Mouse (Mus musculus) heart, postnatal 0 days (tissue): ENCODE data around the gene C530008M17Rik. TPM values are rescaled to one million over a fixed set of nuclear protein-coding genes. Genes with fewer than 3 reads are reported as not detected.
A peak's percentile ranks its signal among the peaks of the same experiment; 100 is the strongest.

Experiments
- ATAC-seq: fragments of 200-750 bp; cut with Nextera tagmentation; 2 replicates; pipeline ENCODE4 v1.8.0; 2017; ENCODE audit warnings: low read depth, moderate number of reproducible peaks, moderate library complexity; ENCODE audit not compliant: insufficient read depth
- DNase-seq: peaks from one replicate; pipeline ENCODE4 v3.0.0-alpha.2; 2016; ENCODE audit warnings: low spot score
- H3K27ac ChIP-seq: fragments of 300-500 bp; sonication (generic); 2 replicates; pipeline ENCODE4 v1.5.1; 2014; ENCODE audit warnings: low read depth, mild to moderate bottlenecking
- H3K27me3 ChIP-seq: fragments of 300-500 bp; sonication (generic); 2 replicates; pipeline ENCODE4 v1.6.1; 2014; ENCODE audit warnings: low read length, mixed read lengths; ENCODE audit not compliant: control insufficient read depth, insufficient read depth
- H3K36me3 ChIP-seq: fragments of 300-500 bp; sonication (generic); replicated peaks from 2 replicates; pipeline ENCODE4 v1.6.1; 2014; ENCODE audit warnings: low read length, mixed read lengths; ENCODE audit not compliant: control insufficient read depth, insufficient read depth
- H3K4me1 ChIP-seq: fragments of 300-500 bp; sonication (generic); 2 replicates; pipeline ENCODE4 v1.6.1; 2014; ENCODE audit warnings: antibody characterized with exemption; ENCODE audit not compliant: control insufficient read depth, insufficient read depth
- H3K4me2 ChIP-seq: fragments of 300-500 bp; sonication (generic); 2 replicates; pipeline ENCODE4 v1.6.1; 2014; ENCODE audit warnings: low read depth, mild to moderate bottlenecking, low read length, moderate library complexity
- H3K4me3 ChIP-seq: fragments of 300-500 bp; sonication (generic); 2 replicates; pipeline ENCODE4 v1.5.1; 2014; ENCODE audit warnings: low read depth, low read length
- H3K9ac ChIP-seq: fragments of 300-500 bp; sonication (generic); replicated peaks from 2 replicates; pipeline ENCODE4 v1.6.1; 2014; ENCODE audit warnings: low read depth, low read length, mixed read lengths
- H3K9me3 ChIP-seq: fragments of 300-500 bp; sonication (generic); replicated peaks from 2 replicates; pipeline ENCODE4 v1.6.1; 2016; ENCODE audit warnings: low read length; ENCODE audit not compliant: control insufficient read depth
- CTCF ChIP-seq: IDR thresholded peaks from 2 replicates; pipeline ENCODE4 v1.5.1; 2016; ENCODE audit warnings: antibody characterized with exemption, control low read depth, low read depth
- EP300 ChIP-seq: IDR thresholded peaks from 2 replicates; pipeline ENCODE4 v1.6.1; 2016; ENCODE audit warnings: antibody characterized with exemption, low read depth
- WGBS: fragments of 180-500 bp; shearing (Covaris S2); extraction: QIAGEN DNeasy Blood & Tissue Kit; methylation state at CpG from one replicate; pipeline ENCODE4 v1.1.7; 2014; 5-methylcytosine and 5-hydroxymethylcytosine counted together
- polyA plus RNA-seq: library from polyadenylated mRNA; unstranded; fragments of >200 nt; fragmentation: Nextera tagmentation; extraction: Ambion mirVana; gene quantifications from 2 replicates; pipeline ENCODE4 v1.2.1, GENCODE M21; 2015
- total RNA-seq: library from RNA; depleted of rRNA; stranded (reverse); fragments of >200 nt; gene quantifications from 2 replicates; pipeline ENCODE4 v1.2.3, GENCODE M21; 2014; ENCODE audit warnings: low replicate concordance

Gene C530008M17Rik
- total and polyA plus RNA-seq, 2 experiments from 2014 or later = 7.3 to 18.8 TPM

DNA sequence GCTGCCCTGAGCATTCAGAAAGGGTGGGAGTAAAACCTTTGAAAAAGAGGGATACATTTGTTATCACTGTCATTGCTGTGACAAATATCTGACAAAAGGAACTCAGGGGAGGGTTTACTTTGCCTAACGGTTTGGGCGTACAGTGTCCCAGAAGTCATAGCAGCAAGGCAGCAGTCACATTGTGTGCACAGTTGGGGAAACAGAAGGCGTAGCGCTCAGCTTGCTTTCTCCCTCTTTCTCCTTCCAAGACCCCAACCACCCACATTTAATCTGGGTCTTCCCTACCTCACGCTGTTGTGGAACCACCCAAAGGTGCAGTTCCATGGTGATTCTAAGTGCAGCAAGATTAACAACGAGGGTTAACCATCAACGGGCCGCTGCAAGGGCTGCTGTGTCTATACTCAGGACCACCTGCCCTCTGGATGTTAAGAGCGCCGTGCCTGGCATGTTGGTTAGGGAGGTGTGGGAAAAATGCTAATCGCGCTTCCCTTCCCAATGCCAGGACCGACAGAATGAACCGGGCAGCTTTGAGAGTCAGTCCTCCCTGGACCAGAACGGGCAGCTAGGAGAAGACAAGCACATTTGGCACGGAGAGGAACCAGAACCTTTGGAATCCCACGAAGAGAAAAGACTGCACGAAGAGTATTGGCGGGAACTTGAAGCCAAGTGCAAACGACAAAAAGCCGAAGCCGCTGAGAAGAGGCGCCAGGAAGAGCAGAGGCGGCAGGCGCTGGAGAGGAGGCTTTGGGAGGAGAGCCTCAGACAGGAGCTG, 199.7 kb downstream of the C530008M17Rik start:
- H3K4me3 ChIP-seq = peak overlapping the region; percentile 61
- H3K27ac ChIP-seq = no peak overlapping the region
- no peaks in the 10 kb centered on the region for H3K9me3 ChIP-seq
- 15% methylated on average over 25 of the region's 25 CpGs for WGBS
- no peak for DNase-seq
- 0 out of 2 replicates have a peak overlapping the region, but pooled peaks have one; percentile 54 for H3K9ac ChIP-seq
- H3K27me3 ChIP-seq = peaks cover 16% of the 10 kb centered on the region; the same call in 1 of the 2 replicates
- ATAC-seq = no peak
- TF ChIP-seq CTCF = no peak
- no peak for TF ChIP-seq EP300
- H3K4me1 ChIP-seq = peaks cover 23% of the 10 kb centered on the region
- no peaks in the 10 kb centered on the region for H3K36me3 ChIP-seq
- H3K4me2 ChIP-seq = peak overlapping the region; percentile 82

DNA sequence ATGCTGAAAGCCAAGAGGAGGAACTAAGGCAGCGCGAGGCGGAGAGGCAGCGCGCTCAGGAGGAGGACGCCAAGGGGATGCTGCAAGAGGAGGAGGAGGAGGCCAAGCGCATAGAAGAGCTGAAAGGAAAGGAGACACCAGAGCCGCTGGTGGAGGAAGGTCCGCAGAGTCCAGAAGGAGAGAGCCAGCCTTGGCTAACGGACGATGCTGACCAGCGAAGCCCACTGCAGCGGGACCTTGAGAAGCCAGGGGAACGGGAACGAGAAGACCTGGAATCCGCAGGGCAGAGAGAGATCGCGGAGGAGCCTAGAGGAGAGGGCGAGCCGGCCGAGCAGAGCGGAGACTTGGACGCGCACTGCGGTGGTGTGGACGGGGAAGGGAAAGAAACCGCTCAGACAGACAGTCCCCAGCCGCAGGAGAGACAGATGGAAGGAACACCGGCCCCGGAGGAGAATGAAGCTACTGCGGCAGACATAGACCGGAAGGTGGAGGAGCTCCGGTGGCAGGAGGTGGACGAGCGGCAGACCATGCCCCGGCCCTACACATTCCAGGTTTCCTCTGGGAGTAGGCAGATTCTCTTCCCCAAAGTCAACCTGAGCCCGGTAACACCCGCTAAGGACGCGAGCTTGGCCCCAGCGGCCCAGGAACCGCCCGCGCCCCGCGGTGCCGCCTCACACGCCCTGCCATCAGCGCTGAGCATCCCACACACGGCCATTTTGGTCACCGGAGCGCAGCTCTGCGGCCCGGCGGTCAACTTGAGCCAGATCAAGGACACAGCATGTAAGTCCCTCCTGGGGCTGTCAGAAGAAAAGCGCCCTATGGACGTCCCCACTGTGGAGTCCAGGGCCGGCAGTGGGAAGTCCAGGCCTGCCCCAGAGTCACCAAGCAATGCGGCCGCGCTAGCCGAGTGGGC, 201.0 kb downstream of the C530008M17Rik start:
- peaks cover 24% of the 10 kb centered on the region for H3K4me1 ChIP-seq
- peak overlapping the region; percentile 82 for H3K4me2 ChIP-seq
- ATAC-seq (peak; percentile 22), DNase-seq (no peak)
- H3K9ac ChIP-seq = peak overlapping the region; percentile 54
- H3K27me3 ChIP-seq = peaks cover 16% of the 10 kb centered on the region; the same call in 1 of the 2 replicates
- H3K9me3 ChIP-seq = no peaks in the 10 kb centered on the region
- H3K4me3 ChIP-seq = peak overlapping the region; percentile 61
- no peak for TF ChIP-seq EP300
- TF ChIP-seq CTCF = no peak
- WGBS = 4% methylated on average over 61 of the region's 62 CpGs
- H3K27ac ChIP-seq = peak overlapping the region; percentile 61
- no peaks in the 10 kb centered on the region for H3K36me3 ChIP-seq

DNA sequence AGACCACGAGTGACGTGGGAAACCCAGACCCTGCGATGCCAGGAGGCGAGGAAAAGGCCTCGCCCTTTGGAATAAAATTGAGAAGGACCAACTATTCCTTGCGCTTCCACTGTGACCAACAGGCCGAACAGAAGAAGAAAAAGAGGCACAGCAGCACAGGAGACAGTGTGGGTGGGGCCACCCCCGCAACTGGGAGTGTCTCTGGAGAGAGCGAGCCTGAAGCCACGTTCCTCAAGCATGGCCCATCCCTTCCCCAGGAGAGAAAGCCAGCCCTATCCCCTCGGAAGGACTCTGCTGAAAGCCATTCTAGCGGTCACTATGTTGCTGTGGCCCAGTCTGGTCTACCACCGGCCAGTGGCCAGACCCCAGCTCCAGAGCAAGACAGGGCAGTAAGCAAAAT, 202.1 kb downstream of the C530008M17Rik start:
- WGBS = 33% methylated on average over 13 of the region's 13 CpGs
- peak; percentile 50 for ATAC-seq
- peak overlapping the region; percentile 61 for H3K27ac ChIP-seq

DNA sequence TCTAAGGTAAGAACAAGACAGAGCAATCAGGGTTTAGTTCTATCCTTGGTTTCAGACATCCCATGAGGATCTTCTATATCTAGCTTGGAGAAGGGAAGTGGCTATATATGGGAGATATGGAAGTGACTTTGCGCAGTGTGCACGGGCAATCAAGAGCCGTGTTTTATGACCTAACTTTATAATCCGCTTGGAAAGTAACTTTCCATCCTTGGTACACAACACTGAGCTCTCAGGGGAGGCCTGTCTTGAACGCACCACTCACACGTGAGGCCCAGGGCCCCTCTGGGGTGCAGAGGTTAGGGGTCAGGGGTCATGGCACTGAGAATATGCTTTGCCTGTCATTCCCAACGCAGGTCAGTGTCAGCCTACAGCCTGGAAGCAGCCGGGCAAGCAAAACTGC, 210.5 kb downstream of the C530008M17Rik start:
- DNase-seq = no peak
- Histone ChIP-seq H3K4me1 (peaks cover 22% of the 10 kb centered on the region), H3K9ac (no peak overlapping the region), H3K27me3 (no peaks in the 10 kb centered on the region), H3K4me2 (no peak overlapping the region), H3K27ac (no peak overlapping the region), H3K36me3 (peaks cover 12% of the 10 kb centered on the region), H3K4me3 (no peak overlapping the region), H3K9me3 (no peaks in the 10 kb centered on the region)
- 75% methylated on average over 8 of the region's 8 CpGs for whole genome bisulfite sequencing
- no peak for ATAC-seq
- TF ChIP-seq EP300 (no peak), CTCF (no peak)

More for the DNA sequence above, 202.1 kb downstream of the C530008M17Rik start:
- Histone ChIP-seq H3K4me2 (peak overlapping the region; percentile 82), H3K9ac (peak overlapping the region; percentile 54), H3K9me3 (no peaks in the 10 kb centered on the region), H3K4me3 (peak overlapping the region; percentile 61), H3K4me1 (peaks cover 27% of the 10 kb centered on the region), H3K36me3 (no peaks in the 10 kb centered on the region), H3K27me3 (peaks cover 16% of the 10 kb centered on the region; the same call in 1 of the 2 replicates)
- TF ChIP-seq EP300 = no peak
- TF ChIP-seq CTCF = no peak
- DNase-seq = no peak

DNA sequence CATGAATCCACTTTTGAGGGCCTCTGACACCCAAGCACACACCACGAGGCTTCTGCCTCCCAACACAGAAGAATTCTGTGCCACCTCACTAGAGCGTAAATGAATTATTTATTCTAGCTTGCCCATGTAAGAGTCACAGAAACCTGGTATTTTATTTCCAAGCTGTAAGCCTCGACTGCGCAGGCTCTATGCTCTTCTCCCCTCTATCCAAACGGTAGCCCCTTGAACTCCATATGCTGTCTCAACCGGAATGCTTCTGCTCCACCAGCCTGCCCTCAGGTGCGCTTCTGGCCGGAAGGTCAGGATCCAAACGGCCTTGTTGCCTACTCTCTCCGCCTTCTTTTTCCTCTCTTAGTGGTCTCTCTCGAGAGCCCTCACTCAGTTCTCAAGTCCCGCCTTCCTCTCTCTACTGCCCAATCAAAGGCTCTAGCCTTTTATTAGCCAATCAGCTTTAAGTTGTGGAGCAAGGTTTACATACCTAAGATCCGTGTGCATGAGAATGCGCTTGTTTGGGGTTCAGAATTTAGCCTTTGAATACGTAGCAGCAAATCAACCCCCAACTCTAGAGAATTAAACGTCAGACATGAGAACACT, 212.5 kb downstream of the C530008M17Rik start:
- H3K9me3 ChIP-seq = no peaks in the 10 kb centered on the region
- H3K27me3 ChIP-seq = no peaks in the 10 kb centered on the region
- peak overlapping the region; percentile 40 for H3K4me3 ChIP-seq
- ATAC-seq = peak; percentile 75
- peaks cover 12% of the 10 kb centered on the region for H3K36me3 ChIP-seq
- TF ChIP-seq CTCF (no peak), EP300 (no peak)
- WGBS = 44% methylated on average over 16 of the region's 16 CpGs
- peaks cover 19% of the 10 kb centered on the region for H3K4me1 ChIP-seq
- 0 out of 2 replicates have a peak overlapping the region, but pooled peaks have one; percentile 26 for H3K9ac ChIP-seq
- no peak overlapping the region for H3K27ac ChIP-seq
- DNase-seq = no peak
- peak overlapping the region; percentile 61 for H3K4me2 ChIP-seq
